Mouse (Mus musculus): ENCODE data around the gene Speer4e. TPM values are rescaled to one million over a fixed set of nuclear protein-coding genes. Genes with fewer than 3 reads are reported as not detected.
"Not testable (repeated sequence)": the region's sequence is repeated elsewhere in the genome, so short reads cannot be mapped to it uniquely, and the experiment has no call there.

Speer4e gene
- polyA plus RNA-seq, 1 experiment, result not detected

DNA sequence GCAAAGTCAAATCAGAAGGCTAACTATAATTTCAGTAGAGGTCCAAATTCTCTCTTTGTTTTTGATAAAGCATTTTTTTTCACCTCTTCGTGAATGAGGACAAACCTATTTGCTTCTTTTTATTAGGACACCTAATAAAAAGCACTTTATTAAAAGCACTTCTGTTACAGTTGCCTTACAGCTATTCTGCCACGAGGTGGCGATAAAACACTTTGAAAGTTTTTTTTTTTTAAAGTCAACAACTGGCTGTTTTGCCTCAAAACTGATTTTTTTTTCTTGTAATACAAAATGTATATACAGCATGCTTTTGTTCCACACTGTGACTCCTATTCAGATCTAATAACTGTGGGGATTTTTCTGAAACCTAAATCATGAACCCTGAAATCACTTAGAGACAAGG lies 34.7 kb downstream of the Speer4e start:
- not testable (repeated sequence) for DNase-seq (ENCODE audit: low read depth, low spot score)
- WGBS, result 21% methylated on average over 3 of the region's 3 CpGs

DNA sequence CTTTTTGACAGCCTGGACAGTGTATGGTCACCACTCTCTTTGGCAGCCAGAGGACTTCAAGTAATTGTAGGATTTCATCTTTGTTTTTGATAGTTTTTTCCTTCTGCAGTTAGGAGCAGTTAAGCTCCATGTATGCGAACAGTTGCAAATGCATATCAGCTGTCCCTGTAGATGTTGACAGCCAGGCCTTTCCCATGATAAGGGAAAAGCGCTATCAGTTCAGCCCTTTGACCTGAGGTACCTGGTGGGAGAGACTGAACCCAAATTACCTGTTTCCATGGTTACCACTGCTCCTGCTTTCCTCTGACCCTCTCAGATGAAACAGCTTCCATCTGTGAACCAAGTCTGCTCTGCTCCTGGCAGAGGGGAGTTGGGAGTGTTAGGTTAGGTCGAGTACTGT lies 46.0 kb downstream of the Speer4e start:
- DNase-seq (ENCODE audit: low read depth, low spot score), result no peak
- 55% methylated on average over 3 of the region's 3 CpGs for WGBS

DNA sequence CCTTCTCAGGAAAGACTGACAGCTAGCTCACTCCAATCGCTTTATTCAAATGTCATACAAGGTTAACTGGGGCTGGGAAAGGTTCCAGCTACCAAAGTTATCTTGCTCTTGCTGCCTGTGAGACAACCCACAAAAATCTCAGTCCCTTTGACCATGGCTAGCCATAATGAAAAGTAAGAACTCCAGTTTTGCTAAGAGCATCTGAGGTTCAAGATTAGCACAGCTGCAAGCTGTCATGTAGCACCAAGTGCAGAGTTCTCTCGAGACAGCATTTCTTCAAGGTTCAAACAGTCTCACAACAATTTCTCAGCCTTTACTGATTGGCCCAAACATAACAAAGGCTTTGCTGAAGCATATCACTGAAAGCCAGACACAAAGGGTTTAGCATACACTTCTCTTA lies 52.9 kb downstream of the Speer4e start:
- 49% methylated on average over 2 of the region's 2 CpGs for WGBS
- not testable (repeated sequence) for DNase-seq (ENCODE audit: low read depth, low spot score)

Other genes with a start within 250 kb of the Speer4e start
- gene Gm9758, start 23.5 kb downstream of the Speer4e start, polyA plus RNA-seq (2012; rRNA removed), result not detected in 2 replicates
- gene Gm10354, start 40.5 kb upstream of the Speer4e start, polyA plus RNA-seq (2012; rRNA removed), result not detected in 2 replicates
- gene Gm17019, start 94.6 kb upstream of the Speer4e start, polyA plus RNA-seq (2012; rRNA removed), result not detected in 2 replicates

Measured in large intestine, adult 2 months (tissue).